Mouse (Mus musculus) liver, postnatal 0 days (tissue): ENCODE results near the gene Vdr. TPM values are rescaled to one million over a fixed set of nuclear protein-coding genes. Genes with fewer than 3 reads are reported as not detected.
"Not testable (repeated sequence)": the region's sequence is repeated elsewhere in the genome, so short reads cannot be mapped to it uniquely, and the experiment has no call there.

Source experiments
- ATAC-seq: fragments of 200-750 bp; cut with Nextera tagmentation; 2 replicates; pipeline ENCODE4 v1.8.0; 2017; ENCODE audit warnings: mild to moderate bottlenecking, moderate library complexity
- DNase-seq: peaks from one replicate; pipeline ENCODE4 v3.0.0-alpha.2; 2016
- H3K27ac ChIP-seq: fragments of 300-500 bp; sonication (generic); 2 replicates; pipeline ENCODE4 v1.5.1; 2014; ENCODE audit warnings: antibody characterized with exemption, moderate library complexity, mild to moderate bottlenecking, low read depth
- H3K27me3 ChIP-seq: fragments of 300-500 bp; sonication (generic); 2 replicates; pipeline ENCODE4 v1.6.1; 2014; ENCODE audit warnings: low read length, control low read depth, mixed read lengths; ENCODE audit not compliant: insufficient read depth
- H3K36me3 ChIP-seq: fragments of 300-500 bp; sonication (generic); replicated peaks from 2 replicates; pipeline ENCODE4 v1.6.1; 2014; ENCODE audit warnings: mild to moderate bottlenecking, control low read depth, low read length, moderate library complexity, mixed read lengths; ENCODE audit not compliant: insufficient read depth
- H3K4me1 ChIP-seq: fragments of 300-500 bp; sonication (generic); 2 replicates; pipeline ENCODE4 v1.6.1; 2014; ENCODE audit warnings: antibody characterized with exemption, mild to moderate bottlenecking, control low read depth; ENCODE audit not compliant: insufficient read depth
- H3K4me2 ChIP-seq: fragments of 300-500 bp; sonication (generic); 2 replicates; pipeline ENCODE4 v1.6.1; 2014; ENCODE audit warnings: low read depth, mild to moderate bottlenecking, low read length, moderate library complexity, mixed read lengths
- H3K4me3 ChIP-seq: fragments of 300-500 bp; sonication (generic); 2 replicates; pipeline ENCODE4 v1.5.1; 2014; ENCODE audit warnings: low read depth, low read length
- H3K9ac ChIP-seq: fragments of 300-500 bp; sonication (generic); replicated peaks from 2 replicates; pipeline ENCODE4 v1.6.1; 2014; ENCODE audit warnings: mild to moderate bottlenecking, moderate library complexity
- H3K9me3 ChIP-seq: fragments of 300-500 bp; sonication (generic); 2 replicates; pipeline ENCODE4 v1.6.1; 2016; ENCODE audit warnings: mild to moderate bottlenecking, control low read depth, low read length, mixed read lengths
- CTCF ChIP-seq: sonication (generic); IDR thresholded peaks from 2 replicates; pipeline ENCODE4 v1.5.1; 2016; ENCODE audit warnings: antibody characterized with exemption, low read depth
- EP300 ChIP-seq: IDR thresholded peaks from 2 replicates; pipeline ENCODE4 v1.6.1; 2016; ENCODE audit warnings: antibody characterized with exemption, low read depth, mild to moderate bottlenecking
- WGBS: fragments of 180-500 bp; shearing (Covaris S2); extraction: QIAGEN DNeasy Blood & Tissue Kit; methylation state at CpG from one replicate; pipeline ENCODE4 v1.1.7; 2014; ENCODE audit not compliant: insufficient replicate concordance; 5-methylcytosine and 5-hydroxymethylcytosine counted together
- polyA plus RNA-seq: library from polyadenylated mRNA; unstranded; fragments of >200 nt; fragmentation: Nextera tagmentation; extraction: Ambion mirVana; gene quantifications from 2 replicates; pipeline ENCODE4 v1.2.1, GENCODE M21; 2015

Gene Vdr
- polyA plus RNA-seq, 1 experiment from 2014 or later = 0.25 TPM

GRCm38 (mm10) chr15:97880441-97880840, 30.0 kb downstream of the Vdr start:
- H3K9me3 ChIP-seq = no peaks in the 10 kb centered on the region
- no peak overlapping the region for H3K9ac ChIP-seq
- H3K27ac ChIP-seq = no peak overlapping the region
- H3K4me2 ChIP-seq = no peak overlapping the region
- H3K36me3 ChIP-seq = no peaks in the 10 kb centered on the region
- H3K4me1 ChIP-seq = no peaks in the 10 kb centered on the region
- no peak overlapping the region for H3K4me3 ChIP-seq
- H3K27me3 ChIP-seq = no peaks in the 10 kb centered on the region
- TF ChIP-seq CTCF (no peak), EP300 (no peak)
- WGBS = 43% methylated on average over 9 of the region's 9 CpGs
- ATAC-seq (peak; percentile 38; the same call in 1 of the 2 replicates), DNase-seq (no peak)

DNA sequence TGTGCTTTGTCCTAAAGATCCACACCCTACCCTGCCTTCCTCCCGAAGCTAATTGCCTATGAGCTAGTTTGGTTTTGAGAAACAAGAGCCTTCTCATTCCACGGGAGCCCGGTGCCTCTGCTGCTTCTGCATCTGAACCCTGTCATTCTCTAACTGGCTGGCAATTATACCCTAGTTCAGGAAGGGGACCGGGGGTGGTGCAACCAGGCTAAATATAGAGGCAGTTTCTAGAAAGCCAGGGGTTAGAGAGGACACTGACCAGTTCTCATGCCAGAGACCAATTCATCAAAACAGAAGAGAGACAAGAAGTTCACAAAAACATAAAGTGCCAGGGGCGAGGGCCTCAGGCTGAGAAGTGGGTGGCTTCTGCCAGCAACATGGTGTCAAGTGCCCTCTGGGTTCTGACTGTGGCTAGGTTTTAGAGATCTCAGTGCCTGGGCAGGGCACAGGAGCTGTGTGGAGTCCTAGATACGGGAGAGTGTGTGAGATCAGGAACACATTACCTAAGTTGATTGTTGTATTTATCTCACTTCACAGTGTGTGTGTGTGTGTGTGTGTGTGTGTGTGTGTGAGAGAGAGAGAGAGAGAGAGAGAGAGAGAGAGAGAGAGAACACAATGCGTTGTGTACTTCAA, 31.6 kb downstream of the Vdr start:
- Histone ChIP-seq H3K9ac (no peak overlapping the region), H3K4me3 (no peak overlapping the region), H3K36me3 (no peaks in the 10 kb centered on the region), H3K4me2 (no peak overlapping the region), H3K9me3 (no peaks in the 10 kb centered on the region), H3K27me3 (no peaks in the 10 kb centered on the region), H3K4me1 (no peaks in the 10 kb centered on the region), H3K27ac (no peak overlapping the region)
- WGBS = 47% methylated on average over 7 of the region's 7 CpGs
- TF ChIP-seq EP300 = no peak
- no peak for TF ChIP-seq CTCF
- no peak for DNase-seq
- peak; percentile 44; the same call in 1 of the 2 replicates for ATAC-seq

DNA sequence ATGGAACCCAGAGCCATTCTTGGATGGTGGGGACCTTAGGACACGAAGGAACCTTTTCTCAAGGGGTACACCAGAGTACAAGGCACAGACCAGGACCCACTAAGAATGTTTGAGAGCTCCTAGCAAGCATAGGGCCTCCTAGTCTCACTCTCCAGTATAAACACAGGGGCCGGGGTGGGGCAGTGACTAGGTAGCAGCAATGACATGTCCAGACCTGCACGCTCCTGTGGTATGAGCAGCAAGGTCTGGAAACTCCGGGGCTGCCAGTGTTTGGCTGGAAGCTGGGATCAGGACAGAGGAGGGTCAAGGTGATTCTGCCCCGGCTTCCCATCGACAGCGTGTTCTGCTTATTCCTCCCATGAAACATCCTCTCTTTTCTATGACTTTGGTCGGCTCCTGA, 34.6 kb downstream of the Vdr start:
- no peak for DNase-seq
- TF ChIP-seq CTCF (no peak), EP300 (no peak)
- Histone ChIP-seq H3K4me2 (no peak overlapping the region), H3K36me3 (no peaks in the 10 kb centered on the region), H3K4me3 (no peak overlapping the region), H3K27me3 (no peaks in the 10 kb centered on the region), H3K4me1 (no peaks in the 10 kb centered on the region), H3K9me3 (no peaks in the 10 kb centered on the region), H3K27ac (no peak overlapping the region), H3K9ac (no peak overlapping the region)
- ATAC-seq = no peak
- 79% methylated on average over 8 of the region's 8 CpGs for WGBS

GRCm38 (mm10) chr15:97873717-97874116, 36.7 kb downstream of the Vdr start:
- ATAC-seq (no peak), DNase-seq (no peak)
- H3K9ac ChIP-seq = no peak overlapping the region
- H3K27me3 ChIP-seq = no peaks in the 10 kb centered on the region
- no peaks in the 10 kb centered on the region for H3K9me3 ChIP-seq
- TF ChIP-seq EP300 (no peak), CTCF (no peak)
- H3K4me1 ChIP-seq = no peaks in the 10 kb centered on the region
- no peak overlapping the region for H3K27ac ChIP-seq
- H3K4me3 ChIP-seq = no peak overlapping the region
- no peak overlapping the region for H3K4me2 ChIP-seq
- H3K36me3 ChIP-seq = no peaks in the 10 kb centered on the region
- 72% methylated on average over 9 of the region's 9 CpGs for WGBS

- Histone ChIP-seq H3K4me2 (no peak overlapping the region), H3K4me1 (no peaks in the 10 kb centered on the region), H3K9me3 (no peaks in the 10 kb centered on the region), H3K27ac (no peak overlapping the region), H3K27me3 (no peaks in the 10 kb centered on the region), H3K36me3 (no peaks in the 10 kb centered on the region), H3K4me3 (no peak overlapping the region), H3K9ac (no peak overlapping the region)
- WGBS = 87% methylated on average over 8 of the region's 8 CpGs
- DNase-seq (no peak), ATAC-seq (no peak)
- no peak for TF ChIP-seq CTCF
- no peak for TF ChIP-seq EP300
These were observed 38.3 kb downstream of the Vdr start for GRCm38 (mm10) chr15:97872161-97872560.

DNA sequence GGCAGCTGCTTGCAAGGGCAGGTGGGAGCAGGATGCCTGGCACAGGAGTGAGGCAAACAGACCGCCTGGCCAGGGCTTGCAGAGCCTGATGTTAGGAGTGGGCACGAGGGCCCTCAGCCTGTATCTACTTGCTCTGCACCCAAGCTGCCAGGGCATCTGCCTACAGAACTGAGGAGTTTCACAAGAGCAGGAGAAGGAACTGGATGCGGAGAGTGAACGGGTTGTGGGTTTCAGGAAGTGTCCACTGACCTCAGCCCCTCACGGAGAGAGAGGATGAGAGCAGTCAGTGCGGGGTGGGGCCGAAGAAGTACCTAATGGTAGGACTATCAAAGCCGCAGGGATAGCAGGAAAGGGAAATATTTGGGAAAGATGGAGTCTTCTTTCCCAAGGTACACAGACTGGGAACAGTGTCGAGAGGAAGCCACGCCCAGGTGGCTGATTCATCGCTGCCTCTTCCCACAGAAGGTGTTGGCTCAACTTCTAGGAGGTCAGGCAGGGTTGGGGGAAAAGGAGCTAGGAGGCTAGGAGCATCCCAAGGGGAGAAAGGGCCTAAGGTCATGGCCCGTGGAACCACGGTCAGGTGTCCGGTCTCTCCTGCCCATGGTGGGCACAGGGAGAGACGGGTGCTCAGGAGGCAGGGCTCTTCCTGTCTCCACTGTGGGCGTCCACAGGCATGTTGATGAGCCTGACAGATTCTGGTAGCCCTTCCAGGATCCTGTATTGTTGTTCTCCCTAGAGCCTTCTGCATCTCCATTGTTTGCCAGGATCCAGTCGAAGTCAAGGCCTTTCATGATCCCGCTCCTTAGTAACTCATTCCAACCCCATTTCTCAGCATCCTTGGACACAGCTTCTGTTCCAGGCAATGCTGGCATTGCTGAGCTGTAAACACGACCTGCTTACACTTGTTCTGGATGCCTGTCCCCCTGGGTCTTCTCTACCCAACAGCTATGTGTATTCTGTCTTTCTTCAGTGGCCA, 39.1 kb downstream of the Vdr start:
- peaks cover under 1% of the 10 kb centered on the region; the same call in 1 of the 2 replicates for H3K9me3 ChIP-seq
- no peak overlapping the region for H3K27ac ChIP-seq
- DNase-seq (no peak), ATAC-seq (no peak)
- H3K4me1 ChIP-seq = no peaks in the 10 kb centered on the region
- no peak overlapping the region for H3K4me3 ChIP-seq
- 64% methylated on average over 19 of the region's 19 CpGs for WGBS
- no peak overlapping the region for H3K9ac ChIP-seq
- no peak for TF ChIP-seq CTCF
- TF ChIP-seq EP300 = no peak
- H3K36me3 ChIP-seq = no peaks in the 10 kb centered on the region
- no peak overlapping the region for H3K4me2 ChIP-seq
- no peaks in the 10 kb centered on the region for H3K27me3 ChIP-seq

GRCm38 (mm10) chr15:97870116-97870515, 40.3 kb downstream of the Vdr start:
- ATAC-seq, H3K27ac ChIP-seq, H3K36me3 ChIP-seq, H3K4me2 ChIP-seq, H3K27me3 ChIP-seq, H3K4me1 ChIP-seq, H3K4me3 ChIP-seq, H3K9ac ChIP-seq, DNase-seq, H3K9me3 ChIP-seq: not testable (repeated sequence)
- WGBS = 75% methylated on average over 4 of the region's 4 CpGs
